ENCODE assay signal across 1 mouse cellular context in the genomic region with DNA sequence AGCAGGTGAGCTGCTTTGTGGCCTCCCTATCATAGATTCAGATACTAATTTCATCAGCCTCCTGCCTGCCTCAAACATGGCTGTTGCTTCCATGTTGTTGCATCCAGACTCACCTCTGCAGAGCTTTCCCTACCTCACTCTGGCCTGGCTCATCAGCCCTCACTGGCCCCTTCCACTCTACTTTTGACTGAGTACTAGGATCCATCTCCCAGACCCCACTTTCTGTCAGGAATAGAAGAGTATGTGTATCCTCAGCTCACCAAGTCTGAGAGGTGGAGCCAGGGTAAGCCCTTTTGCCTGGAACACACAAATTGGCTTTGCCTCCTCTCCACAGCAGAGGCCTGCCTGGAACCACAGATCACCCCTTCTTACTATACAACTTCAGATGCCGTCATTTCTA.
TF ChIP-seq lines count a peak whose summit lies in the region.

No protein-coding gene starts in this region.

TF ChIP-seq in MEL, 35 proteins besides CTCF, POLR2A, EP300 and RAD21:
- TF ChIP-seq TAL1 (IDR thresholded peaks at IDR 0.05; ENCODE audit: low read length) (no peak), MAX (IDR thresholded peaks at IDR 0.05; ENCODE audit: low read length) (no peak), ETS1 (IDR thresholded peaks at IDR 0.05; ENCODE audit: low read depth, low read length) (no peak), MYC (IDR thresholded peaks at IDR 0.05; ENCODE audit: low read depth, low read length) (no peak)
